Mouse (Mus musculus): ENCODE results near the gene Aipl1. TPM values are rescaled to one million over a fixed set of nuclear protein-coding genes. Genes with fewer than 3 reads are reported as not detected.

The Aipl1 gene
- total RNA-seq, 2 experiments from 2014 or later: not detected

- intact Hi-C loops (cut with DNase I): no loop called here
- no peak for DNase-seq (ENCODE audit: low spot score)
Measured at GRCm38 (mm10) chr11:71985783-71986182, 51.5 kb downstream of the Aipl1 start.

- intact Hi-C loops (cut with DNase I): no loop called here
- no peak for DNase-seq (ENCODE audit: low spot score)
Measured at GRCm38 (mm10) chr11:71985101-71985711, 52.1 kb downstream of the Aipl1 start.

GRCm38 (mm10) chr11:71984093-71984492 lies 53.2 kb downstream of the Aipl1 start:
- no peak for DNase-seq (ENCODE audit: low spot score)
- intact Hi-C loops (cut with DNase I): no loop called here

Other genes starting within 250 kb of the Aipl1 start
- gene Pimreg, start 4.5 kb upstream of the Aipl1 start, total RNA-seq (2021): 1 to 10 TPM; 1.0 to 2.6 TPM
- gene Pitpnm3, start 98.3 kb upstream of the Aipl1 start, total RNA-seq (2021): 1 to 10 TPM; 1.6 to 1.8 TPM
- gene Gm43951, start 169.3 kb upstream of the Aipl1 start, total RNA-seq (2021): under 1 TPM; 0.13 to 0.17 TPM
- 1 to 10 TPM; 2.5 to 3.3 TPM for gene 4933427D14Rik, start 169.9 kb upstream of the Aipl1 start, total RNA-seq (2021)
- gene Txndc17, start 170.0 kb upstream of the Aipl1 start, total RNA-seq (2021): 10 to 100 TPM; 36.8 to 38.6 TPM
- 10 to 100 TPM; 10.4 to 10.6 TPM for gene Med31, start 178.1 kb upstream of the Aipl1 start, total RNA-seq (2021)
- gene Slc13a5, start 229.7 kb upstream of the Aipl1 start, total RNA-seq (2021): not detected

All from heart, postnatal 25 days (tissue).